Mouse (Mus musculus) G1E-ER4 (cell line): ENCODE results near the gene Rab13. TPM values are rescaled to one million over a fixed set of nuclear protein-coding genes. Genes with fewer than 3 reads are reported as not detected.

Experiments
- GATA1 ChIP-seq: IDR thresholded peaks from one replicate; pipeline ENCODE4 v1.8.0; 2012; ENCODE audit warnings: low read length, inconsistent platforms
- polyA plus RNA-seq: library from polyadenylated mRNA; stranded (reverse); fragments of >175 nt; gene quantifications from 2 replicates; pipeline ENCODE4 v1.2.3, GENCODE M21; 2012

Rab13 gene
- polyA plus RNA-seq, 1 experiment, result 2.4 TPM

GRCm38 (mm10) chr3:90220088-90220487 lies 6.6 kb downstream of the Rab13 start:
- TF ChIP-seq GATA1, result no peak

- TF ChIP-seq GATA1, result no peak
Measured at GRCm38 (mm10) chr3:90220531-90220951, 7.0 kb downstream of the Rab13 start.

GRCm38 (mm10) chr3:90221123-90221522 lies 7.6 kb downstream of the Rab13 start:
- TF ChIP-seq GATA1, result no peak

- no peak for TF ChIP-seq GATA1
Measured at GRCm38 (mm10) chr3:90222455-90222854, 9.0 kb downstream of the Rab13 start.

GRCm38 (mm10) chr3:90222941-90223340 lies 9.4 kb downstream of the Rab13 start:
- no peak for TF ChIP-seq GATA1

GRCm38 (mm10) chr3:90224331-90224730 lies 10.8 kb downstream of the Rab13 start:
- no peak for TF ChIP-seq GATA1

GRCm38 (mm10) chr3:90231075-90231474 lies 17.6 kb downstream of the Rab13 start:
- no peak for TF ChIP-seq GATA1

- no peak for TF ChIP-seq GATA1
Measured at GRCm38 (mm10) chr3:90231507-90232333, 18.2 kb downstream of the Rab13 start, which contains the start of gene Jtb. TSS of gene Jtb (plus strand) at chr3:90231597.

- TF ChIP-seq GATA1, result no peak
Measured at GRCm38 (mm10) chr3:90241251-90241650, 27.8 kb downstream of the Rab13 start.

GRCm38 (mm10) chr3:90241669-90242358 lies 28.3 kb downstream of the Rab13 start:
- no peak for TF ChIP-seq GATA1

GRCm38 (mm10) chr3:90242984-90243775 lies 29.7 kb downstream of the Rab13 start, which contains the start of gene Creb3l4:
TSS of gene Creb3l4 (minus strand) at chr3:90243512.
- TF ChIP-seq GATA1, result no peak

- no peak for TF ChIP-seq GATA1
Measured at GRCm38 (mm10) chr3:90245406-90245805, 31.9 kb downstream of the Rab13 start.

- no peak for TF ChIP-seq GATA1
Measured at GRCm38 (mm10) chr3:90247630-90247959, 34.1 kb downstream of the Rab13 start.

GRCm38 (mm10) chr3:90247960-90248745 lies 34.7 kb downstream of the Rab13 start, which contains the start of gene Slc39a1:
TSS of gene Slc39a1 (plus strand) at chr3:90248172.
- TF ChIP-seq GATA1, result no peak

GRCm38 (mm10) chr3:90248746-90249100 lies 35.2 kb downstream of the Rab13 start:
- TF ChIP-seq GATA1, result no peak
